Mouse (Mus musculus) MEL (cell line): ENCODE results near the gene CK137956. TPM values are rescaled to one million over a fixed set of nuclear protein-coding genes. Genes with fewer than 3 reads are reported as not detected.

Experiments used
- DNase-seq: peaks from one replicate; pipeline ENCODE4 v3.0.0; 2011; ENCODE audit warnings: low read depth, low spot score
- H3K27ac ChIP-seq: 2 replicates; pipeline ENCODE4 v1.5.1; 2012; ENCODE audit warnings: low read depth, mild to moderate bottlenecking, control low read depth, low read length, moderate library complexity; ENCODE audit not compliant: control insufficient read depth
- H3K27me3 ChIP-seq, 2 experiments: fragments of 150-350 bp in 1 of 2; sonication (generic) in 1 of 2; 2 replicates each; pipeline ENCODE4 v1.6.1; 2012; ENCODE audit warnings: low read length in 2 of 2, mild to moderate bottlenecking in 2 of 2, improper control_type of control experiment in 1 of 2, moderate library complexity in 1 of 2; ENCODE audit not compliant: insufficient read depth in 2 of 2, control insufficient read depth in 1 of 2
- H3K36me3 ChIP-seq, 2 experiments: 2 replicates each; pipeline ENCODE4 v1.6.1; 2012 to 2014; ENCODE audit warnings: low read length in 2 of 2, improper control_type of control experiment in 1 of 2, inconsistent platforms in 1 of 2, mild to moderate bottlenecking in 1 of 2; ENCODE audit not compliant: insufficient read depth in 2 of 2, control insufficient read depth in 1 of 2
- H3K4me1 ChIP-seq, 2 experiments: fragments of 150-350 bp in 1 of 2; sonication (generic) in 1 of 2; 2 replicates each; pipeline ENCODE4 v1.6.1; 2012; ENCODE audit warnings: low read length in 2 of 2, improper control_type of control experiment in 1 of 2, mild to moderate bottlenecking in 1 of 2; ENCODE audit not compliant: insufficient read depth in 2 of 2, control insufficient read depth in 1 of 2
- H3K4me3 ChIP-seq, 2 experiments: fragments of 150-350 bp in 1 of 2; sonication (generic) in 1 of 2; 2 replicates each; pipeline ENCODE4 v1.5.1; 2012; ENCODE audit warnings: low read depth in 2 of 2, low read length in 2 of 2, mild to moderate bottlenecking in 2 of 2, moderate library complexity in 2 of 2, control low read depth in 1 of 2, improper control_type of control experiment in 1 of 2; ENCODE audit not compliant: control insufficient read depth in 1 of 2, insufficient read depth in 1 of 2
- H3K79me2 ChIP-seq: 2 replicates; pipeline ENCODE4 v1.6.1; 2012; ENCODE audit warnings: mild to moderate bottlenecking, low read length, moderate library complexity; ENCODE audit not compliant: control insufficient read depth, poor library complexity, insufficient read depth
- H3K9ac ChIP-seq: 2 replicates; pipeline ENCODE4 v1.6.1; 2012; ENCODE audit warnings: low read depth, mild to moderate bottlenecking, control low read depth, low read length, moderate library complexity; ENCODE audit not compliant: control insufficient read depth, poor library complexity, severe bottlenecking
- H3K9me3 ChIP-seq: fragments of 150-350 bp; sonication (generic); replicated peaks from 2 replicates; pipeline ENCODE4 v1.6.1; 2012; ENCODE audit warnings: mild to moderate bottlenecking, low read length, improper control_type of control experiment, moderate library complexity; ENCODE audit not compliant: insufficient read depth
- BHLHE40 ChIP-seq: IDR thresholded peaks from 2 replicates; pipeline ENCODE4 v1.6.1; 2012; ENCODE audit warnings: low read depth, mild to moderate bottlenecking, inconsistent platforms, low read length, improper control_type of control experiment, borderline replicate concordance
- E2F4 ChIP-seq: IDR thresholded peaks from 2 replicates; pipeline ENCODE4 v1.6.1; 2011; ENCODE audit warnings: low read depth, low read length, improper control_type of control experiment, borderline replicate concordance
- ETS1 ChIP-seq: IDR thresholded peaks from 2 replicates; pipeline ENCODE4 v1.6.1; 2012; ENCODE audit warnings: low read depth, mild to moderate bottlenecking, inconsistent platforms, low read length, improper control_type of control experiment, moderate library complexity
- HCFC1 ChIP-seq: IDR thresholded peaks from 2 replicates; pipeline ENCODE4 v1.6.1; 2012; ENCODE audit warnings: low read depth, mild to moderate bottlenecking, inconsistent platforms, low read length, improper control_type of control experiment, moderate library complexity
- KAT2A ChIP-seq: conservative IDR thresholded peaks from 2 replicates; pipeline ENCODE4 v1.6.1; 2012; ENCODE audit warnings: low read depth, low read length, improper control_type of control experiment, inconsistent platforms
- MAX ChIP-seq: IDR thresholded peaks from 2 replicates; pipeline ENCODE4 v1.6.1; 2011; ENCODE audit warnings: low read length, improper control_type of control experiment
- MAZ ChIP-seq: IDR thresholded peaks from 2 replicates; pipeline ENCODE4 v1.6.1; 2012; ENCODE audit warnings: low read depth, mild to moderate bottlenecking, inconsistent platforms, low read length, improper control_type of control experiment
- MEF2A ChIP-seq: IDR thresholded peaks from 2 replicates; pipeline ENCODE4 v1.6.1; 2014; ENCODE audit warnings: low read depth, mild to moderate bottlenecking, inconsistent platforms, low read length, improper control_type of control experiment; ENCODE audit not compliant: poor library complexity, insufficient replicate concordance, severe bottlenecking; ENCODE audit errors: extremely low read depth
- MXI1 ChIP-seq: IDR thresholded peaks from 2 replicates; pipeline ENCODE4 v1.6.1; 2011; ENCODE audit warnings: mild to moderate bottlenecking, low read depth, low read length, improper control_type of control experiment
- MYB ChIP-seq: IDR thresholded peaks from 2 replicates; pipeline ENCODE4 v1.6.1; 2011; ENCODE audit warnings: mild to moderate bottlenecking, low read depth, low read length, improper control_type of control experiment
- MYC ChIP-seq: IDR thresholded peaks from 2 replicates; pipeline ENCODE4 v1.6.1; 2011; ENCODE audit warnings: low read depth, mild to moderate bottlenecking, low read length, improper control_type of control experiment, moderate library complexity
- NELFE ChIP-seq: IDR thresholded peaks from 2 replicates; pipeline ENCODE4 v1.6.1; 2011; ENCODE audit warnings: low read depth, low read length, improper control_type of control experiment
- POLR2A ChIP-seq, 2 experiments: IDR thresholded peaks; 2 replicates each; pipeline ENCODE4 v1.6.1; 2011 to 2012; ENCODE audit warnings: low read length in 2 of 2, mild to moderate bottlenecking in 2 of 2, control low read depth in 1 of 2, improper control_type of control experiment in 1 of 2, low read depth in 1 of 2, moderate library complexity in 1 of 2; ENCODE audit not compliant: control insufficient read depth in 1 of 2, insufficient read depth in 1 of 2, poor library complexity in 1 of 2
- POLR2AphosphoS5 ChIP-seq: IDR thresholded peaks from 2 replicates; pipeline ENCODE4 v1.6.1; 2012; ENCODE audit warnings: low read depth, borderline replicate concordance, mild to moderate bottlenecking, inconsistent platforms, low read length, moderate library complexity, mixed read lengths
- RAD21 ChIP-seq: IDR thresholded peaks from 2 replicates; pipeline ENCODE4 v1.6.1; 2011; ENCODE audit warnings: mild to moderate bottlenecking, low read depth, low read length, improper control_type of control experiment
- TAL1 ChIP-seq: IDR thresholded peaks from 2 replicates; pipeline ENCODE4 v1.6.1; 2012; ENCODE audit warnings: mild to moderate bottlenecking, inconsistent platforms, low read length, moderate library complexity, mixed read lengths
- TBP ChIP-seq: IDR thresholded peaks from 2 replicates; pipeline ENCODE4 v1.8.0; 2011; ENCODE audit warnings: low read depth, low read length, improper control_type of control experiment
- TCF12 ChIP-seq: IDR thresholded peaks from 2 replicates; pipeline ENCODE4 v1.6.1; 2014; ENCODE audit warnings: low read depth, mild to moderate bottlenecking, inconsistent platforms, low read length, improper control_type of control experiment, moderate library complexity
- UBTF ChIP-seq: IDR thresholded peaks from 2 replicates; pipeline ENCODE4 v1.6.1; 2012; ENCODE audit warnings: low read depth, mild to moderate bottlenecking, inconsistent platforms, low read length, improper control_type of control experiment, moderate library complexity, borderline replicate concordance; ENCODE audit not compliant: insufficient read depth
- USF1 ChIP-seq: IDR thresholded peaks from 2 replicates; pipeline ENCODE4 v1.6.1; 2014; ENCODE audit warnings: low read depth, mild to moderate bottlenecking, inconsistent platforms, low read length, improper control_type of control experiment, moderate library complexity
- USF2 ChIP-seq, 2 experiments: IDR thresholded peaks; 2 replicates each; pipeline ENCODE4 v1.6.1; 2011 to 2012; ENCODE audit warnings: improper control_type of control experiment in 2 of 2, low read length in 2 of 2, borderline replicate concordance in 1 of 2, inconsistent platforms in 1 of 2, low read depth in 1 of 2, mild to moderate bottlenecking in 1 of 2; ENCODE audit not compliant: insufficient read depth in 1 of 2
- ZKSCAN1 ChIP-seq: IDR thresholded peaks from 2 replicates; pipeline ENCODE4 v1.6.1; 2012; ENCODE audit warnings: low read depth, mild to moderate bottlenecking, inconsistent platforms, low read length, improper control_type of control experiment, moderate library complexity
- ZNF384 ChIP-seq: IDR thresholded peaks from 2 replicates; pipeline ENCODE4 v1.6.1; 2012; ENCODE audit warnings: low read depth, mild to moderate bottlenecking, inconsistent platforms, low read length, improper control_type of control experiment
- polyA plus RNA-seq, 2 experiments: library from polyadenylated mRNA; stranded (reverse) in 1 of 2; unstranded in 1 of 2; fragments of >175 nt in 1 of 2; fragments of >200 nt in 1 of 2; gene quantifications; 2 replicates each; pipeline versions ENCODE4 v1.2.1 to v1.2.4; 2012; ENCODE audit warnings: low replicate concordance in 2 of 2, low read depth in 1 of 2; ENCODE audit not compliant: insufficient read length in 2 of 2, insufficient read depth in 1 of 2, missing spikeins in 1 of 2
- total RNA-seq: library from RNA; depleted of rRNA; stranded (reverse); fragments of 300-350 nt; gene quantifications from 2 replicates; pipeline ENCODE4 v1.2.3, GENCODE M21; 2012

CK137956 gene
- total and polyA plus RNA-seq, 3 experiments, result not detected

DNA sequence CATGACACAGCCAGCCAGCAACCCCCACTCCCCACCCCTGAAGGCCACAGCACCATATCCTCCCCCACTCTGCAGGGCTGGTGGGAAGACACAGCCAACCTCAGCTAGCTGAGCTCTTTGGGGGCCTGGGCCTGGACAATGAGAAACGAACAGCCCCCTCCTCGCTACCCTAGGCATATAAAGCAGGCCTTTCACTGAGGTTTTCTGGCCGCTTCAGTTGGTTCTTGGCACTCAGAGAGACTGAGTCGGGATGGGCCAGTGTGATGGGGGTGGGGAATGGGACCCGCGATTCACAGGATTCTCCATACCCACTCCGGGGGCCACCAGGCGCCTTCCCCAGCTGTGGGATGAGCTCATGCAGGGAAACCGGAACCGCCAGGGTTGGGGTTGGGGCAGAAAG, 15.1 kb upstream of the CK137956 start:
- Histone ChIP-seq H3K27ac (no peak overlapping the region), H3K36me3 (no peaks in the 10 kb centered on the region), H3K4me1 (no peaks in the 10 kb centered on the region), H3K27me3 (no peaks in the 10 kb centered on the region), H3K9ac (no peak overlapping the region), H3K4me3 (no peak overlapping the region), H3K79me2 (no peaks in the 10 kb centered on the region), H3K9me3 (no peaks in the 10 kb centered on the region)
- no peak for DNase-seq
- TF ChIP-seq BHLHE40 (no peak), HCFC1 (no peak), USF1 (no peak)

DNA sequence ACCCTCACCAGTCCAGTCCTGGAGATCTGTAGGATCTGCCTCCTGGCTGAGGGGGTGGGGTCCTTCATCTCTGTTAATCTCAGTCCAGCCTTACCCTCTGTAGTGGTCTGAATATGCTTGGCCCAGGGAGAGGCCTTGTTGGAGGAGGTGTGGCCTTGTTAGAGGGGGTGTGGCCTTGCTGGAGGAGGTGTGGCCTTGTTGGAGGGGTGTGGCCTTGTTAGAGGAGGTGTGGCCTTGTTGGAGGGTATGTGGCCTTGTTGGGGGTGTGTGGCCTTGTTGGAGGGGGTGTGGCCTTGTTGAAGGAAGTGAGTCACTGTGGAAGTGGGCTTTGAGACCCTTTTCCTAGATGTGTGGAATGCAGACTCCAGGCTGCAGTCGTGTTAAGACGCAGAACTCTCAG, 13.7 kb upstream of the CK137956 start:
- Histone ChIP-seq H3K4me1 (no peaks in the 10 kb centered on the region), H3K4me3 (no peak overlapping the region), H3K9ac (no peak overlapping the region), H3K79me2 (no peaks in the 10 kb centered on the region), H3K9me3 (no peaks in the 10 kb centered on the region), H3K27me3 (no peaks in the 10 kb centered on the region), H3K27ac (no peak overlapping the region), H3K36me3 (no peaks in the 10 kb centered on the region)
- TF ChIP-seq MYB, result no peak
- no peak for TF ChIP-seq E2F4
- no peak for TF ChIP-seq MAX
- TF ChIP-seq ZNF384, result no peak
- TF ChIP-seq KAT2A, result no peak
- no peak for TF ChIP-seq ETS1
- no peak for TF ChIP-seq TAL1
- TF ChIP-seq RAD21, result no peak
- TF ChIP-seq POLR2A (IDR thresholded peaks at IDR 0.05; ENCODE audit: control insufficient read depth in 1 of 2, insufficient read depth in 1 of 2, low read depth in 1 of 2, low read length in 2 of 2, poor library complexity in 1 of 2), result no peak
- TF ChIP-seq ZKSCAN1, result no peak
- TF ChIP-seq UBTF, result no peak
- no peak for TF ChIP-seq MEF2A
- no peak for DNase-seq

DNA sequence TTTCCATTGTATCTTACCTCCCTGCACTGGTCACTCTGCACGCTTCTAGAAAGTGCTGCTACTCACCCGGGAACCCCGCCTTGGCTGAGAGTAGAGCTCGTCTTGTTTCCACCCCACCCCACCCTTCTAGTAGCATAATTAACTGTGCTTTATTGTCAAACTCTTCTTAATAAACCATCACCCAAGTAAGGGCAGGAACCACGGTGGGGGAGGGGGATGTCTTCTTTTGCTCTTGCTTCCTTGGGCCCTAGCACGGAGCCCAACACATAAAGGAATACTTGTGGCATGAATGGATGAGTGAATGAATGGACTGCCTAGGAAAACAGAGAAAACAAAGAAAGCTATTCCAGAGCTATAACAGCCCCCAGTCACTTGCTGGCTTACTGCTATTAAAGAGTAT, 10.4 kb upstream of the CK137956 start:
- Histone ChIP-seq H3K27ac (no peak overlapping the region), H3K9me3 (no peaks in the 10 kb centered on the region), H3K4me3 (no peak overlapping the region), H3K79me2 (no peaks in the 10 kb centered on the region), H3K27me3 (no peaks in the 10 kb centered on the region), H3K4me1 (no peaks in the 10 kb centered on the region), H3K36me3 (no peaks in the 10 kb centered on the region), H3K9ac (no peak overlapping the region)
- no peak for DNase-seq
- TF ChIP-seq MXI1 (no peak), NELFE (no peak), RAD21 (no peak), ZNF384 (no peak), USF1 (no peak), USF2 (IDR thresholded peaks at IDR 0.05; ENCODE audit: borderline replicate concordance in 1 of 2, insufficient read depth in 1 of 2, low read depth in 1 of 2, low read length in 2 of 2) (no peak), MYC (no peak), POLR2AphosphoS5 (no peak), ZKSCAN1 (no peak), TCF12 (no peak), TBP (no peak), MAX (no peak), MAZ (no peak)
